Mouse (Mus musculus) neutrophil, adult 5-6 weeks (primary cell): Measurements from ENCODE around the gene Gm9048. TPM values are rescaled to one million over a fixed set of nuclear protein-coding genes. Genes with fewer than 3 reads are reported as not detected.
"Not testable (repeated sequence)": the region's sequence is repeated elsewhere in the genome, so short reads cannot be mapped to it uniquely, and the experiment has no call there.

ENCODE experiments used
- ATAC-seq: fragments of 151-379, 151-347 bp; 2 replicates; pipeline ENCODE4 v1.8.0; 2017; ENCODE audit warnings: mild to moderate bottlenecking, moderate TSS enrichment; ENCODE audit not compliant: insufficient number of reproducible peaks, poor library complexity, low FRiP score, severe bottlenecking; ENCODE audit errors: extremely low read depth
- total RNA-seq: library from RNA; stranded (forward); fragments of 200-1000 nt; gene quantifications from 2 replicates; pipeline ENCODE4 v1.2.3, GENCODE M21; 2017

Gene Gm9048
- not detected in 2 replicates for total RNA-seq

DNA sequence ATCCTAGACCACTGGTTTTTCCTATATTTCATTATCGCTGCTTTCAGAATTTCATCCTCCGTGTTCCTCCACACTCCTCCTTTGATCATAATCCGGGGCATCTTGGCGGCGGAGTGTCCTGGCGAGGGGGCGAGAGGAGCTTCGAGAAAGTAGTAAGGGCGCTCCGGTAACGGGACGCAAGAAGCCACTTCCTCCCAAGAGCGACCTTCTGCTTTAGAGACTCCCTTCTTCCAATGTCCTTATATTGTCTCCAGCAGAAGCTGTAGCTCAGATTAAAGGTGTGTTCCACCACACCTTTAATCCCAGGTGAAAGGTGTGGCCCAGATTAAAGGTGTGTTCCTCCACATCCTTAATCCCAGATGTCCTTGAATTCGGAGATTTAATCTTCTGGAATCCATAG is at the start of gene Gm9048:
Gm9048 (minus strand) TSS at position 101 of the 400 bp plus-strand sequence.
- not testable (repeated sequence) for ATAC-seq

DNA sequence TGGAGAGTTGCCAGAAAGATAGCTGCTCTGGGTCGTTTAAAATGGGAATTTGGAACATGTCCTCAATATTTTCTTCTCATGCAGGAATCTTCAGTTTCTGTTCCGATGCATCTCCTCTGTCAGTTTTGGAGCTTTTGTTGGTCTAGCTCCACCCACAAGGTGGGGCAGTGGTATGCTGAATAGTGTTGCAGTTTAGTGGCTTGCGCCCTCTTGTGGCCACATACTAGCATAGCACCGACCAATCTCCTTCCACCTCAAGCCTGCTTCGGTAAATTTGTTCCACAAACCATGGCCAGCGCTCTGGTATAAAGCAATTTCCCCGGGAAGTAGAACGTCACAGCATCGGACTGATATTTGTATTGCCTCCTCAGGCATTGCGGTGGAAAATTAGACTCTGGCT is 22.0 kb upstream of the Gm9048 start:
- peak; percentile 99 for ATAC-seq

DNA sequence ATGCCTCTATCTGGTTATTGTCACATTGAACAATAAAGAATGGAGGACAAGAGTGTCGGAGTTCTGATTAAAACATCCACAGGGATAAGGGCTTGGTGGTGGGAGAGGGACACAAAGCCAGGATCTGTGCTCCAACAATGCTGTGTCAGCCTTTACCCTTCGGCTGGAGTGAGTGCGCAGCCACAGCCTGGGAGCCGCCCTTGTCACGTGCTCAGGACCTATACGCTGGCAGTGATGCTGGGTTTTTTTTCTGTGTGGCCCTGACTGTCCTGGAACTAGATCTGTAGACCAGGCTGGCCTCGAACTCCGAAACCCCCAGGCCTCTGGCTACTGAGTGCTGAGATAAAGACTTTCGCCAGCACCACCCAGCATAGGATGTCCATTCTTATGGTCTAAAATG is 21.0 kb upstream of the Gm9048 start:
- ATAC-seq: no peak

DNA sequence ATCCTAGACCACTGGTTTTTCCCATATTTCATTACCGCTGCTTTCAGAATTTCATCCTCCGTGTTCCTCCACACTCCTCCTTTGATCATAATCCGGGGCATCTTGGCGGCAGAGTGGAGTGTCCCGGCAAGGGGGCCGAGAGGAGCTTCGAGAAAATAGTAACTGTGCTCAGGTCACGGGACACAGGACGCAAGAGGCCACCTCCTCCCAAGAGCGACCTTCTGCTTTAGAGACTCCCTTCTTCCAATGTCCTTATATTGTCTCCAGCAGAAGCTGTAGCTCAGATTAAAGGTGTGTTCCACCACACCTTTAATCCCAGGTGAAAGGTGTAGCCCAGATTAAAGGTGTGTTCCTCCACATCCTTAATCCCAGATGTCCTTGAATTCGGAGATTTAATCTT is 5.5 kb upstream of the Gm9048 start, which contains the start of gene Gm9049:
Gm9049 (minus strand) TSS at position 101 of the 400 bp plus-strand sequence.
- ATAC-seq: not testable (repeated sequence)

DNA sequence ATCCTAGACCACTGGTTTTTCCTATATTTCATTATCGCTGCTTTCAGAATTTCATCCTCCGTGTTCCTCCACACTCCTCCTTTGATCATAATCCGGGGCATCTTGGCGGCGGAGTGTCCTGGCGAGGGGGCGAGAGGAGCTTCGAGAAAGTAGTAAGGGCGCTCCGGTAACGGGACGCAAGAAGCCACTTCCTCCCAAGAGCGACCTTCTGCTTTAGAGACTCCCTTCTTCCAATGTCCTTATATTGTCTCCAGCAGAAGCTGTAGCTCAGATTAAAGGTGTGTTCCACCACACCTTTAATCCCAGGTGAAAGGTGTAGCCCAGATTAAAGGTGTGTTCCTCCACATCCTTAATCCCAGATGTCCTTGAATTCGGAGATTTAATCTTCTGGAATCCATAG is 5.3 kb downstream of the Gm9048 start, which contains the start of gene Gm9046:
Gm9046 (minus strand) TSS at position 101 of the 400 bp plus-strand sequence.
- not testable (repeated sequence) for ATAC-seq

DNA sequence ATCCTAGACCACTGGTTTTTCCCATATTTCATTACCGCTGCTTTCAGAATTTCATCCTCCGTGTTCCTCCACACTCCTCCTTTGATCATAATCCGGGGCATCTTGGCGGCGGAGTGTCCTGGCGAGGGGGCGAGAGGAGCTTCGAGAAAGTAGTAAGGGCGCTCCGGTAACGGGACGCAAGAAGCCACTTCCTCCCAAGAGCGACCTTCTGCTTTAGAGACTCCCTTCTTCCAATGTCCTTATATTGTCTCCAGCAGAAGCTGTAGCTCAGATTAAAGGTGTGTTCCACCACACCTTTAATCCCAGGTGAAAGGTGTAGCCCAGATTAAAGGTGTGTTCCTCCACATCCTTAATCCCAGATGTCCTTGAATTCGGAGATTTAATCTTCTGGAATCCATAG is 10.7 kb downstream of the Gm9048 start, which contains the start of gene Gm9045:
Gm9045 (minus strand) TSS at position 101 of the 400 bp plus-strand sequence.
- ATAC-seq: not testable (repeated sequence)

DNA sequence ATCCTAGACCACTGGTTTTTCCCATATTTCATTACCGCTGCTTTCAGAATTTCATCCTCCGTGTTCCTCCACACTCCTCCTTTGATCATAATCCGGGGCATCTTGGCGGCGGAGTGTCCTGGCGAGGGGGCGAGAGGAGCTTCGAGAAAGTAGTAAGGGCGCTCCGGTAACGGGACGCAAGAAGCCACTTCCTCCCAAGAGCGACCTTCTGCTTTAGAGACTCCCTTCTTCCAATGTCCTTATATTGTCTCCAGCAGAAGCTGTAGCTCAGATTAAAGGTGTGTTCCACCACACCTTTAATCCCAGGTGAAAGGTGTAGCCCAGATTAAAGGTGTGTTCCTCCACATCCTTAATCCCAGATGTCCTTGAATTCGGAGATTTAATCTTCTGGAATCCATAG is 16.2 kb downstream of the Gm9048 start, which contains the start of gene Gm9044:
Gm9044 (minus strand) TSS at position 101 of the 400 bp plus-strand sequence.
- not testable (repeated sequence) for ATAC-seq

DNA sequence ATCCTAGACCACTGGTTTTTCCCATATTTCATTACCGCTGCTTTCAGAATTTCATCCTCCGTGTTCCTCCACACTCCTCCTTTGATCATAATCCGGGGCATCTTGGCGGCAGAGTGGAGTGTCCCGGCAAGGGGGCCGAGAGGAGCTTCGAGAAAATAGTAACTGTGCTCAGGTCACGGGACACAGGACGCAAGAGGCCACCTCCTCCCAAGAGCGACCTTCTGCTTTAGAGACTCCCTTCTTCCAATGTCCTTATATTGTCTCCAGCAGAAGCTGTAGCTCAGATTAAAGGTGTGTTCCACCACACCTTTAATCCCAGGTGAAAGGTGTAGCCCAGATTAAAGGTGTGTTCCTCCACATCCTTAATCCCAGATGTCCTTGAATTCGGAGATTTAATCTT is 21.6 kb downstream of the Gm9048 start, which contains the start of gene Gm9040:
Gm9040 (minus strand) TSS at position 101 of the 400 bp plus-strand sequence.
- not testable (repeated sequence) for ATAC-seq

DNA sequence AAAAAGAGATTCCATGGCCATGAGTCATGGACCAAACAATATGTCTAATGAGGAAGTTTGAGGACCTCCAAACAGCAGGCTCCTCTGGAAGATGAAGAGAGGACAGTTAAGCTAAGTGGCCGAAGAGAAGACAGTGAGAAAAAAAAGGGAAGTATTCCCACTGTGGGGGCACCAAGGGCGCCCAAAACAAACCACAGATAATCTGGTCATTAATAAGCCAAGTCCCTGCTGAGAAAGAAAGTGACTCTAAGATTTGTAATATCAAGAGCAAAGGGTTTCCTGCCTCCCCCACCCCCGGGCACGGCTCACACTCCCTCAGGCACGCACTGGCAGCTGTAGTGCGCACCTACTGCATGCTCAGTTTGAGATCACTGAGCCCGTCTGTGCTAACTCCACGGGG is 29.5 kb downstream of the Gm9048 start:
- no peak for ATAC-seq

DNA sequence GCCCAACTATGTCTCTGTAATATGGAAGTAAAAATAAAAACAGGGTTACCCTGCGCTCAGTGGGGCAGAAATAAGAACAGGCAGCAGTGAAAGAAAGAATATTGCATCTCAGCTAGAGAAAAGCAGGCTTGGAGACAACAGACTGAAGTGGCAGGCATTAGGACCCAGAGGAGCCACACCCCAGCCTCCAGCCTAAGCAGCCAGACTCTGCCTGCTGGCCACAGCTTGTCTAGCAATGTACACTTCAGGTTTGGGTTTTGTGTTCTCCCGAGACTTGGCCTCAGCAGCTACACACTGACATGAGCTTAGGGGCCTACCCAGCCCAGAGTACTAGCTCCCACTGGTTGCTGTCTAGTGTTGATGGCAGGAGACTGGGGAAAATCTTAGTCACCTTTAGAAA is 46.3 kb downstream of the Gm9048 start:
- ATAC-seq: not testable (repeated sequence)

Other genes starting within 250 kb of the Gm9048 start
- gene Mdm1, start 206.9 kb downstream of the Gm9048 start, total RNA-seq: 67.0 and 74.5 TPM in 2 replicates
- gene Il22, start 143.7 kb downstream of the Gm9048 start, total RNA-seq: not detected in 2 replicates
- 0.25 TPM in 1 of 2 replicates, not detected in the other for gene Gm32717, start 107.9 kb downstream of the Gm9048 start, total RNA-seq
- 0.25 TPM in 1 of 2 replicates, not detected in the other for gene Gm32802, start 90.0 kb downstream of the Gm9048 start, total RNA-seq
- not detected in 2 replicates for gene Iltifb, start 53.6 kb downstream of the Gm9048 start, total RNA-seq
- gene Gm9040, start 21.7 kb downstream of the Gm9048 start, total RNA-seq: not detected in 2 replicates
- gene Gm9044, start 16.3 kb downstream of the Gm9048 start, total RNA-seq: not detected in 2 replicates
- not detected in 2 replicates for gene Gm9045, start 10.8 kb downstream of the Gm9048 start, total RNA-seq
- not detected in 2 replicates for gene Gm9046, start 5.4 kb downstream of the Gm9048 start, total RNA-seq
- not detected in 2 replicates for gene Gm9049, start 5.4 kb upstream of the Gm9048 start, total RNA-seq
- 0.49 and 0.58 TPM in 2 replicates for gene Ifng, start 92.4 kb upstream of the Gm9048 start, total RNA-seq